Mouse (Mus musculus): ENCODE measurements around the gene Fgd3. TPM values are rescaled to one million over a fixed set of nuclear protein-coding genes. Genes with fewer than 3 reads are reported as not detected.

Fgd3 gene
- polyA plus RNA-seq, 1 experiment from 2014 or later = 0.60 TPM

DNA sequence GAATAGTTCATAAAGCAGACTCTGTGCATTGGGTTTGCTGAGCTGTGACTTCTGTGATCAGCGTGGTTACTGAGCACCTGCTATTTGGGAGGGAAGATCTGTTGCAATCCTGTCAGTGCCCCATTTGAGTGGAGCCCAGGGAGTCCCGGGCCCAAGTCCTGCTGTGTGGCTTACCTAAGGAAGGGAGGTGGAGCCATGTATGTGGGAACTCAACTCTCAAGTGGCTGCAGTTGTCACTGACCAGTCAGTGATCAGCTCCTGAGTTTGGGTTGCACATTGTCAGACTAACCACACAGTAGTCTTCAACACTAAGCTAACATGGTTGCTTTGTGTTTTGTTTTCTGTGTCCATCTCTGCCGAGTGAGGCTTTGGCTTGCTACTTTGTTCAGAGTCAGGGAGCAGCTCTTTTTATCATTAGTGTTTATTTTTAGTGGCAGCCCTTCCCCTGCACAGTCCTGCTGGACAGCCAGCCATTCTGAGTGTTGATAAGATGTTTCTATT lies 40.8 kb upstream of the Fgd3 start:
- no peaks in the 10 kb centered on the region for H3K27me3 ChIP-seq (replicated peaks; ENCODE audit: control insufficient read depth, insufficient read depth, low read length)
- WGBS = 11% methylated on average over 3 of the region's 3 CpGs
- no peak overlapping the region for H3K9ac ChIP-seq (ENCODE audit: low read depth, low read length)
- no peak for ATAC-seq
- no peak overlapping the region for H3K4me2 ChIP-seq (replicated peaks; ENCODE audit: low read depth)
- no peak overlapping the region for H3K4me3 ChIP-seq (ENCODE audit: low read depth, low read length)
- H3K9me3 ChIP-seq (ENCODE audit: control insufficient read depth) = no peaks in the 10 kb centered on the region
- no peak overlapping the region for H3K27ac ChIP-seq (ENCODE audit: low read depth, low read length)
- no peaks in the 10 kb centered on the region for H3K4me1 ChIP-seq (replicated peaks; ENCODE audit: control insufficient read depth, insufficient read depth, low read length)
- TF ChIP-seq CTCF (IDR thresholded peaks at IDR 0.05; ENCODE audit: low read depth) = no peak
- no peaks in the 10 kb centered on the region for H3K36me3 ChIP-seq (ENCODE audit: control insufficient read depth, insufficient read depth)

DNA sequence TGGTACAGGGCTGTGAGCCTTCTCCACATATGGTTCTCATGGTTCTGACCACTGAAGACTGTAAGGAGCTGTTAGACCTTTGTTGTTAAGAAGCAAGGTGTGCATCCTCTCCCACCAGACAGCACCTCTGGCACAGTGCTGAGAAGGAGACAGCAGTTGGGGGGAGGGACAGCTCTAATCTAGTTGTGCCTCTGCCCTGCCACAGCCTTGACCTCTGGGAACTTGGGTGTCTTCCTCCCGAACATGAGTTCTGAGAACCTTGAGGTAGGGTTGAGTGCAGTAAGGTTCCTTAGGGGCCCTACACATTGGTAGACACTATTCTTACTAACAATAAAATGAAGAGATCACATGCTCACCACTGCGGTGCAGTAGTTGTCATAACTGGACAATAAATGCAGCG lies 38.1 kb upstream of the Fgd3 start:
- no peaks in the 10 kb centered on the region for H3K9me3 ChIP-seq (ENCODE audit: control insufficient read depth)
- TF ChIP-seq CTCF (IDR thresholded peaks at IDR 0.05; ENCODE audit: low read depth) = no peak
- ATAC-seq = no peak
- H3K9ac ChIP-seq (ENCODE audit: low read depth, low read length) = no peak overlapping the region
- H3K27ac ChIP-seq (ENCODE audit: low read depth, low read length) = no peak overlapping the region
- no peak overlapping the region for H3K4me2 ChIP-seq (replicated peaks; ENCODE audit: low read depth)
- no peaks in the 10 kb centered on the region for H3K4me1 ChIP-seq (replicated peaks; ENCODE audit: control insufficient read depth, insufficient read depth, low read length)
- no peaks in the 10 kb centered on the region for H3K27me3 ChIP-seq (replicated peaks; ENCODE audit: control insufficient read depth, insufficient read depth, low read length)
- H3K4me3 ChIP-seq (ENCODE audit: low read depth, low read length) = no peak overlapping the region
- H3K36me3 ChIP-seq (ENCODE audit: control insufficient read depth, insufficient read depth) = no peaks in the 10 kb centered on the region
- 67% methylated on average over 3 of the region's 3 CpGs for WGBS

DNA sequence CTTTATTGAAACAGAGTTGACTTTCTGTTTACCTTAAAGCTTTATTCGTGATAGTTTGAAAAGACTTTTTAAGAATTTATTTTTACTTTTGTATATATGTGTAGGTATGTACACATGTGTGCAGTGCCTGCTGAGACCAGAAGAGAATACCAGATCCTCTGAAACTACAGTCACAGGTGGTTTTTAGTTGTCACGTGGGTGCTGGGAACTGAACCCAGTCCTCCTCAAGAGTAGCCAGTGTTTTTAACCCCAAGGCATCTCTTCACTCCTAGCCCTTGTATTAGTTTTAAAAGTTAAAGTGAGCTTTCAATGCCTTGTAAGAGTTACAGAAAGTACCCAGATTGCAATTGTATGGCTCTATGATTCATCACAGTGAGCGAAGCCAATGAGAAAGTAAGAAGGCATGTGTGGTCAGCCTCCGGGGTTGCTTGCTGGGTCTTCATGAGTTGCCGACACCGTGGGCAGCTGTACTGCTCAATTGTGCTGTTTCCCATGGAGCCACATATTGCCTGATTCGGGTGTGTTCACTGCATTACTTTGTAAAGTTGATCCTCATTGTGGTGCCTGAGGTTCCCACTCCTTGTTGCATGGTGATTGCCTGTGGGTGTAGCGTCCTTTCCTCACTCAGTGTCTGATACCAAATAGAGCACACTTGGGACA lies 37.4 kb upstream of the Fgd3 start:
- TF ChIP-seq CTCF (IDR thresholded peaks at IDR 0.05; ENCODE audit: low read depth) = no peak
- 96% methylated on average over 8 of the region's 8 CpGs for WGBS
- no peaks in the 10 kb centered on the region for H3K9me3 ChIP-seq (ENCODE audit: control insufficient read depth)

DNA sequence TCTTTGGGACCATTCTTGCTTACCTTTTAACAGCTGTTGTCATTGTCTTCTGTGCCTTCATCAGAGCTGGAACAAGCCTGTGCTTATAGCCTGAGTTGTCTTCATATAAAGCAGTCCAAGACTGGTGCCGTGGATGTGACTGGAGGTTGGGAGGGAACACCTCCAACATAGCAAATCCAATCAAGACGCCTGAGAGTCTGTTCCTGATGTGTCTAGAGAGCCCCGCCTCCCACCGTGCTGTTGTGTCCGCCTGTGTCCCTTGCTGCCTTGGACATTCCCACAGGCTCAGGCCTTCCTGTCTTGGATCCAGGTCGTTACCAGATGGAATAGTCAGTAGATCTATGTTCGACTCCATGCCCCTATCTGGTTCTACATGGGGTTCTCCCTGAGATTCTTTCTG lies 36.0 kb upstream of the Fgd3 start:
- H3K4me1 ChIP-seq (replicated peaks; ENCODE audit: control insufficient read depth, insufficient read depth, low read length) = no peaks in the 10 kb centered on the region
- H3K27me3 ChIP-seq (replicated peaks; ENCODE audit: control insufficient read depth, insufficient read depth, low read length) = no peaks in the 10 kb centered on the region
- ATAC-seq = no peak
- no peak for TF ChIP-seq CTCF (IDR thresholded peaks at IDR 0.05; ENCODE audit: low read depth)
- no peak overlapping the region for H3K9ac ChIP-seq (ENCODE audit: low read depth, low read length)
- H3K4me2 ChIP-seq (replicated peaks; ENCODE audit: low read depth) = no peak overlapping the region
- H3K9me3 ChIP-seq (ENCODE audit: control insufficient read depth) = no peaks in the 10 kb centered on the region
- H3K27ac ChIP-seq (ENCODE audit: low read depth, low read length) = no peak overlapping the region
- WGBS = 87% methylated on average over 7 of the region's 7 CpGs
- no peaks in the 10 kb centered on the region for H3K36me3 ChIP-seq (ENCODE audit: control insufficient read depth, insufficient read depth)
- no peak overlapping the region for H3K4me3 ChIP-seq (ENCODE audit: low read depth, low read length)

More for the DNA sequence above, 37.4 kb upstream of the Fgd3 start:
- Histone ChIP-seq H3K4me2 (replicated peaks; ENCODE audit: low read depth) (no peak overlapping the region), H3K4me3 (ENCODE audit: low read depth, low read length) (no peak overlapping the region), H3K4me1 (replicated peaks; ENCODE audit: control insufficient read depth, insufficient read depth, low read length) (no peaks in the 10 kb centered on the region), H3K27me3 (replicated peaks; ENCODE audit: control insufficient read depth, insufficient read depth, low read length) (no peaks in the 10 kb centered on the region), H3K27ac (ENCODE audit: low read depth, low read length) (no peak overlapping the region), H3K36me3 (ENCODE audit: control insufficient read depth, insufficient read depth) (no peaks in the 10 kb centered on the region), H3K9ac (ENCODE audit: low read depth, low read length) (no peak overlapping the region)
- ATAC-seq = no peak

DNA sequence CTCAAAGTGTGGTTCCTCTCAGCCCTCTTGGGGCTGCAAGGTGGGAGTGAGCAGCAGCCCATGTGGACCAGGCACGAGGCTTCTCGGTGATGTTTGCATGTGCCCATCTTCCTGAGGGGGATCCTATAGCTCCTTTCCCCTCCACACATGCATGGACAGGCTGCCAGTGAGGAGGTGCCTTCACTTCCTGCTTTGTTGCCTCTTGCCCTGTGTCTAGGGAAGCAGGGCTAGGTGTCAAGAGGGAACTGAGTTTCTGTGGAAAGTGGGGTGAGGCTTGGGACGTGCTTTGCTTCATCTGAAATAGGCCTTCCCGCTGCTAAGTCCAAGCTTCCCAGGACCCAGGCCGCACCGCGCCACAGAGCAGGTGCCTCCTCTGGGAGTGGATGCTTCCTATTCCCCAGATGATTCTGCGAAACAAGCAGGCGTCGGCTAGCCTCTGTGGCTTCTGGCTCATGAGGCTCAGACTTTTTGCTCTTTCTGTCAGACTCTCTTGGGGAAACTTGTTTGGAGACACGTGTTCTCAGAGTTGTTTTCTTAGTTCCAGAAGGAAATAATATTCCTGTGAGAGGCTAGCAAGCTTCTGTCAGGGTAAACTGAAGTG lies 35.5 kb upstream of the Fgd3 start:
- no peak overlapping the region for H3K9ac ChIP-seq (ENCODE audit: low read depth, low read length)
- 80% methylated on average over 11 of the region's 11 CpGs for WGBS
- TF ChIP-seq CTCF (IDR thresholded peaks at IDR 0.05; ENCODE audit: low read depth) = no peak
- no peak overlapping the region for H3K4me3 ChIP-seq (ENCODE audit: low read depth, low read length)
- H3K27ac ChIP-seq (ENCODE audit: low read depth, low read length) = no peak overlapping the region
- no peak for ATAC-seq
- no peaks in the 10 kb centered on the region for H3K4me1 ChIP-seq (replicated peaks; ENCODE audit: control insufficient read depth, insufficient read depth, low read length)
- H3K9me3 ChIP-seq (ENCODE audit: control insufficient read depth) = no peaks in the 10 kb centered on the region
- H3K27me3 ChIP-seq (replicated peaks; ENCODE audit: control insufficient read depth, insufficient read depth, low read length) = no peaks in the 10 kb centered on the region
- no peak overlapping the region for H3K4me2 ChIP-seq (replicated peaks; ENCODE audit: low read depth)
- H3K36me3 ChIP-seq (ENCODE audit: control insufficient read depth, insufficient read depth) = no peaks in the 10 kb centered on the region

DNA sequence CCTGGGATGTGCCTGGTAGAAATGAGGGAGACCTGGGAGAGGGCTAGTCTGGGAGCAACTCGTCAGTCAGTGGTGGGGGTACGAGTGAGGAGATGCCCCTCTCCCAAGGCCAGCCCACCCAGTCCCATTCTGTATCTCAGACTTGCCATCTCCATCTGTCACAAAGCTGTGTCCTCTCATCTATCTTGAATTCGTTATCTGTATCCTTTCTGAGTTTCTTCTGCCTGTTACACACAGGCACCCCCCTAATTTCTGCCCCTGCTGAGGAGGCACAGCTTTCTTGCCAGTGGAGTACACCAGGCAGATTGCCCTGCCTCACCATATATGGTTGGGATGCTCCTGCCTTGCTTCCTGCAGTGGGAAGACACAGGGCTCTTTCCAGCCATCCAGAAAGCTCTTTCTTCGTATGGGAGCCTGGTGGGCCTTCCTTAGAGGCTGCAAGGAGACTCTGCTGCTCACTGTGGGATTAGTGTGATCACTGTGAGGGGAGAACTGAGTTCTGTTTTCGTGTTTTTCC lies 33.9 kb upstream of the Fgd3 start:
- H3K27ac ChIP-seq (ENCODE audit: low read depth, low read length) = no peak overlapping the region
- no peak for ATAC-seq
- H3K9ac ChIP-seq (ENCODE audit: low read depth, low read length) = no peak overlapping the region
- no peak overlapping the region for H3K4me2 ChIP-seq (replicated peaks; ENCODE audit: low read depth)
- TF ChIP-seq CTCF (IDR thresholded peaks at IDR 0.05; ENCODE audit: low read depth) = no peak
- H3K9me3 ChIP-seq (ENCODE audit: control insufficient read depth) = no peaks in the 10 kb centered on the region
- H3K4me1 ChIP-seq (replicated peaks; ENCODE audit: control insufficient read depth, insufficient read depth, low read length) = no peaks in the 10 kb centered on the region
- no peaks in the 10 kb centered on the region for H3K27me3 ChIP-seq (replicated peaks; ENCODE audit: control insufficient read depth, insufficient read depth, low read length)
- WGBS = 78% methylated on average over 5 of the region's 5 CpGs
- no peaks in the 10 kb centered on the region for H3K36me3 ChIP-seq (ENCODE audit: control insufficient read depth, insufficient read depth)
- H3K4me3 ChIP-seq (ENCODE audit: low read depth, low read length) = no peak overlapping the region

Data from intestine, postnatal 0 days (tissue).